Mouse (Mus musculus) cerebellum, adult 11 months (tissue): Measurements from ENCODE around the gene Prkcq.

Experiments used
- DNase-seq: peaks from one replicate; pipeline ENCODE4 v3.0.0; 2022

Prkcq gene

DNA sequence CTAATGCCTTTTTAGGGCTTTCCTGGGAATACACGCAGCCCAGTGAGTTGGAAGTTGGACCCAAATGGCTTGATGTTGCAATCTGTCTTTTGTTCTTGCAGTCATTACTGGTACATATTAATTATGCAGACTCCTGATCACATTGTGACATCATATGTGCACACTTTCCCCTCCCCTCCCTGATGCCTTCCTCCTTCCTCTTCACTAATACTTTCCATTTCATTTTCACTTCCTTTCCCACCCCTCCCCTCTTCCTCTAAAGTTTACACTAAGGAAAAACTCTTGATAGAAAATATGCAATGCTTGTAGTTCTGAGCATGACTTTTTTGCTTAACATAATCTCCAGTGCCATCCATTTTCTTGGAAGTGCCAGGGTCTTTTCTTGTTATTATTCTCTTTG, 16.4 kb downstream of the Prkcq start:
- no peak for DNase-seq

DNA sequence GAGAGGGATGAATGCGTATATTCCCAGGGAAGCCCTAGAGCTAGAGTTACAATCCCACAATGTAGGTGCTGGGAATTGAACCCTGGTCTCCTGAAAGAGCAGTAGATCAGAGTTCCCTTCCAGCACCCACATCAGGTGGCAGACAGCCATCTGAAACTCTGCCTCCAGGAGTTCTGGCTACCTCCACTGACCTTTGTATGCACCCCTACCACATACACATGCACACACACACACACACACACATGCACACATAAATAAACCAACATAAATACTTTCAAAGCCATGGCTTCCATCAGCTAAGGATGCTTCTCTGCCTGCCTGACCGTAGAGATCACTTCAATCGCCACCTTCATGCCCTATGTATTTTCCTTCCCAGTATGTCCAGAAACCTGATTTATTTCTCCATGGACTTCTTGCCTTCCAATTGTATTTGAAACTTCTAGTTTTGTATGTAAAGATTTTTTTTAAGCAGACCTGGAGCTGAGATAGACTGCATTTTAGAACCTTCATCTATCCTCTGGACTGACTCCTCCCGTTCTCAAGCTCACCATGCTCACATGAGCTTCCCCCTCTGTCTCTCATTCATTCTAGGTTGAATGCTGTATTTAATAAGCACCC, 17.4 kb downstream of the Prkcq start:
- no peak for DNase-seq

GRCm38 (mm10) chr2:11192281-11193098, 20.6 kb downstream of the Prkcq start:
- DNase-seq = no peak

GRCm38 (mm10) chr2:11193099-11193618, 21.3 kb downstream of the Prkcq start:
- no peak for DNase-seq

DNA sequence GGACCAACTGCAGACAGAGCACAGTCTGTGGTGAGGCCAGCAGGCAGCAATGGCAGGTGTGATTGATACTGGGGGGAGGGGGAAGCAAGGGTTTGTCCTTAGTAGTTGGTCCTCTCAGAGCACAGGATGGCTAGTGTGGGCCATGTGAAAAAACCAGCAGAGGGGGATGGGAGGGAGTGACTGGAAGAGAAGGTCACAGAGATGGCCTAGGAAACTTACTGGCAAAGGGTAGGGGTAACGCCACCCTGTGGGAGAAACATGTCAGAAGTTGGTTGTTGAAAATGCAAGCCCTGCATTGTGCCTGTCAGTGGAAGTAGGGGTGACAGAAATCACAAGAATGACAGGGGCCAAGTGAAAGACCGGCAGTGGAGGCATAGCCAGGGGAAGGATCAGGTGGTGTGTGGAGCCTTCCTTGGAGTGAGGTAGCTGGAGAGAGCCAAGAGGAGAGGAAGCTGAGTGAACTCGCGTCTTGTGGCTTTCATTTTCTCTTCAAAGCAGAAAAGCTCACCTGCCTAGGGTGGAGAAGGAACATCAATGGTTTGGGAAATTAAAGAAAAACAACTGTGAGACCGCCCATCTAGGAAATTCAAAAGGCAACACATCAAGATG, 22.9 kb downstream of the Prkcq start:
- DNase-seq = no peak

DNA sequence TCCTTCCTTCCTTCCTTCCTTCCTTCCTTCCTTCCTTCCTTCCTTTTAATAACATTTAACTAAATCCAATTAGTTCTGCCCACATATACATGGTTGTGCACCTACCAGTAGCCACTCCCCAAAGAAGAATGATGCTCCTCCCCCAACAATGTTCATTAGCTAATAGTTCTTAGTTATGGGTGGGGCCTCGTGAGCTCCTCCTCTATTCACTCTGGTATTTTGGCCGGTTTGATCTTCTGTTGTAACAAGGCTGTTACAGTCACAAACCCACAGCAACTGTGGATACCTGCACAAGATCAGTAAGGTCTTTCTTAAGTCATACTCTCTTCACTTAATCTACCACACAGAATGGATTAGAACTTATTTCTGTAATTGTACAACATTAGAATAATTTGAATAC, 24.2 kb downstream of the Prkcq start:
- DNase-seq = no peak

- DNase-seq = no peak
These were observed 25.1 kb downstream of the Prkcq start for GRCm38 (mm10) chr2:11196952-11197559.

- no peak for DNase-seq
These were observed 27.7 kb downstream of the Prkcq start for GRCm38 (mm10) chr2:11199624-11200023.

- DNase-seq = no peak
These were observed 30.9 kb downstream of the Prkcq start for GRCm38 (mm10) chr2:11202841-11203240.

DNA sequence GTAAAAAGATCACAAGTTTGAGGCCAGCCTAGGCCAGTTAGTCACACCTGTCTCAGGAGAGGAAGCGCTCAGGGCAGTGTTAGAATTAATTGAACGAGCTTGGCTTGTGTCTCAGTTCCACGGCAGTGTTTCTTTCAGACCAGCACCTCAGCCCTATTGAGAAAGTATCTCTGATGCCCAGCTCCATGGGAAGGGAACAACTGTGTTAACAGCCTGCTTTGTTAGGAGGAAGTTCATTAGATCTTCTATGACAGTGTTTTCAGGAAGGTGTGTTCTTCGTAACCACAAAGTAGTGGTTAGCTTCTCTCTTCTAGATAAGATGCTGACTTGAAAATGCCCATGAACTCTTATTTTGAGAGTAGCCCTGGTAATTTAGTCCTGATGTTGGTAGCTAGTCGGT, 31.4 kb downstream of the Prkcq start:
- DNase-seq = no peak

- no peak for DNase-seq
These were observed 32.3 kb downstream of the Prkcq start for GRCm38 (mm10) chr2:11204232-11204631.

DNA sequence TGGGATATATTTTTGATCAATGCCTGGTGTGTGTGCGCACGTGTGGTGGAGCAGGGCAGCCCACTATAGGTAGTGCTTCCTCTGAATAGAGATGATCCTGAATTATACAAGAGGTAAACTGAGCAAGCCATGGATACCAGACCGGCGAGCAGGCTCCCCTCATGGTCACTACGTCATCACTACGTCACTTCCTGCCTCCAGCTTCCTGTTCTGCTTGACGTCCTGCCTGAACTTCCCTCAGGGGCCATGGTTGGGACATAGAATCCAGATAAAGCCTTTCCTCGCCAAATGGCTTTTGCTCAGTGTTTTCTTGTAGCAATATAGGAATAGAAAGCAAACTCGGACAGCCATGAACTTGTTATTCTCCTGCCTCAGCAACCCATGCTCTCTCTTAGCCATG, 33.1 kb downstream of the Prkcq start:
- no peak for DNase-seq

DNA sequence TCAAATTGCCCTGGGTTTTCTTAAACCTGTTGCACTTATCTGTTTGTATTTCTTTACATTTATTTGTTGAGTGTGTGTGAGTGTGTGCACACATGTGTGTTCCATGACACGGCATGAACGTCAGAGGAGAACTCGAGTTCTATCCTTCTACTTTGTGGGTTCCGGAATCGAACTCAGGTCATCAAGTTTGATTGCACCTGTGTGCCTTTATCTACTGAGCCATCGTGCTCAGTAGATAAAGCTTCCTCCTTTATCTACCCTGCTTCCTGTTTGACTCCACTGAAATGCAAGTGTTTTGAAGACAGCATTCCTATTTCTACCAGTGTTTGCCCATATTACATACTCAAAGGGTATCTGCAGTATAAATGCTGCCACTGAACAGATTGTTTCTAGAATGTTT, 33.8 kb downstream of the Prkcq start:
- DNase-seq = no peak

- no peak for DNase-seq
These were observed 36.4 kb downstream of the Prkcq start for GRCm38 (mm10) chr2:11208263-11208662.

- DNase-seq = no peak
These were observed 37.4 kb downstream of the Prkcq start for GRCm38 (mm10) chr2:11209335-11209734.

GRCm38 (mm10) chr2:11210241-11210916, 38.5 kb downstream of the Prkcq start:
- no peak for DNase-seq

GRCm38 (mm10) chr2:11211961-11212562, 40.2 kb downstream of the Prkcq start:
- no peak for DNase-seq

- no peak for DNase-seq
These were observed 44.5 kb downstream of the Prkcq start for GRCm38 (mm10) chr2:11216421-11216820.

GRCm38 (mm10) chr2:11216847-11217246, 44.9 kb downstream of the Prkcq start:
- no peak for DNase-seq

DNA sequence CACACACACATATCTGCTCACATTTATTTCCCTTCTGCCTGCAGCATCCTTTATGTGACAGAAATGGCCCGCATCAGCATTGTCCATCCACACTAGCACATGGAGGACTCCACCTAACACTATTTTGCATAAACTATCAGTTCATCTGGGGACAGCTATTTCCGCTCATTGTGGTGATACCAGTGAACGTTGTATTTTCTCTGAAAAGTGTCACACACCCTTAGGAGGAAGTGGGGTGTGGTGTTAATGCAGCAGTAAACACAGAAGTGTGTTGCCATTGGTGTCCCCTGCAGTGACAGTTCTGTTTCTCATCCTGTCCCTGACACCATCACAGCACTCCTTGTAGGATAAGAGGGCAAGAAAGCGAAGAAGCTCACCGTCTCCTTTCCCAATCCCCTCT, 46.2 kb downstream of the Prkcq start:
- no peak for DNase-seq

- no peak for DNase-seq
These were observed 47.4 kb downstream of the Prkcq start for GRCm38 (mm10) chr2:11219262-11219661.

DNA sequence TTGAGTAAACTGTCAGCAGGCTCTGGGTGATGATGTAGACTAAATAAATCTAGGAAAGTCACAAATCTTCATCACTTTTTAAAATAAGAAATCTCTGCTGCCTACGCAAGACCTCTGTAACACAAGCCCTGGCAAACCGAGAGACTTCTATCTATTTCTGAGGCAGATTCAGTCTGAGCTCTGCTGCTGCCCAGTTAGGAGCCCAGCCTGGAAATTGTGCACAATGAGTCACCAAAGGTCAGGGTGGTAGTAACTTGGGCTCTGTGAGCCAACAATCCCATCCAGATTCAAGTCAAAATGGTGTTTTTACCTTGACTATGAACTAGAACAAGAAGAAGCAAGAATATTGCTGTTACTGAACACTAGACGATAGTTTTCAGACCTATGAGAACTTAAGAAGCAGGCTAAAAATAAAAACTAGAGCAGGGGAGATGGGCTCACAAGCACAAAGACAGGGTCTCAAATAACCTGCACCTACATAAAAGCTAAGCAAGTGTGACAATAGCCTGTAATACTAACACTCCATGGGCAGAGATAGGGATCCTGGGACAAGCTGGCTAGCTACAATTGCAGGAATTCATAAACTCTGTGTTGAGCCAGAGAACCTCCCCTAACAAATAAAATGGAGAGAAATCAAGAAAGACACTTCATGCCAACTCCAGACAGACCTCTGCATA, 53.0 kb downstream of the Prkcq start:
- DNase-seq = no peak
